Mouse (Mus musculus) skeletal muscle tissue, adult 2 months (tissue): ENCODE measurements around the gene Sat2.

Source experiments
- DNase-seq: peaks from one replicate; pipeline ENCODE4 v3.0.0-alpha.2; 2012; ENCODE audit warnings: low read depth, low spot score

The Sat2 gene

DNA sequence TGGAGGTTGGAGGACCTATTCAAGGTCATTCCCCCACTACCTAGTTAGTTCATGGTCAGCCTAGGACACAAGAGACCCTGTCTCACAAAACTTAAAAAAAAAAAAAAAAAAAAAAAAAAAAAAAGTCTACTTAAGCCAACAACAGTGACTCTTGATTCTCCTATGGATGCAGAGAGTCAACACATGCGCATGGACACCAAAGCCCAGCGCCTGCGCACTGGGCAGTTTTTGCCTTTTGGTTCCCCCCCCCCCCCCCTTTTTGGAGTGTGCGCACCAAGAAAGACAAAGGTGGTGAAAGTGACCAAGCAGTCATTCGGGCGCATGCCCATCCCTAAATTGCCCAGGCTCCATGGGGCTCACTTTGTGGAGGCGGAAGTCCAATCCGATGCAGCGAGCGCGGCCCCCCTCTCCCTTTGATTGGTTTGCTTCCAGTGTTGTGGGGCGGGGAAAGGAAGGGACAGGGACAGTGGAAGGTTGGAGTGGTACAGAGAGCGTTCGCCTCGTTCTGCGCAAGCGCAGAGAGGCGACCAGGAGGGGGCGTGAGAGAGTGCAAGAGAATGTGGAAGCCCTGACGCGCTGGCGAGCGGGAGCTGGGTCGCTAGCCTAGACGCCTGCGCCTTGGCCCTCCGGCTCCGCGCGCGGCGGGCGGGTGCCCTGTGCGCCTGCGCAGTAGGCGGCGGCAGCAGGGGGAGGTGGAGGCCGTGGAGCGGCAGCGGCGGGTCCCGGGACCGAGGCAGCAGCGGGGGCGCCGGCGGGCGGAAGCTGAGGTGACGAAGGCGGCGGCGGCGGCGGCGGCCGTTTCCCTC lies 10.7 kb downstream of the Sat2 start, which contains the start of gene Fxr2:
Gene Fxr2, plus strand, starts transcription at position 707 of the 806 bp plus-strand sequence.
- DNase-seq, result peak; percentile 100

DNA sequence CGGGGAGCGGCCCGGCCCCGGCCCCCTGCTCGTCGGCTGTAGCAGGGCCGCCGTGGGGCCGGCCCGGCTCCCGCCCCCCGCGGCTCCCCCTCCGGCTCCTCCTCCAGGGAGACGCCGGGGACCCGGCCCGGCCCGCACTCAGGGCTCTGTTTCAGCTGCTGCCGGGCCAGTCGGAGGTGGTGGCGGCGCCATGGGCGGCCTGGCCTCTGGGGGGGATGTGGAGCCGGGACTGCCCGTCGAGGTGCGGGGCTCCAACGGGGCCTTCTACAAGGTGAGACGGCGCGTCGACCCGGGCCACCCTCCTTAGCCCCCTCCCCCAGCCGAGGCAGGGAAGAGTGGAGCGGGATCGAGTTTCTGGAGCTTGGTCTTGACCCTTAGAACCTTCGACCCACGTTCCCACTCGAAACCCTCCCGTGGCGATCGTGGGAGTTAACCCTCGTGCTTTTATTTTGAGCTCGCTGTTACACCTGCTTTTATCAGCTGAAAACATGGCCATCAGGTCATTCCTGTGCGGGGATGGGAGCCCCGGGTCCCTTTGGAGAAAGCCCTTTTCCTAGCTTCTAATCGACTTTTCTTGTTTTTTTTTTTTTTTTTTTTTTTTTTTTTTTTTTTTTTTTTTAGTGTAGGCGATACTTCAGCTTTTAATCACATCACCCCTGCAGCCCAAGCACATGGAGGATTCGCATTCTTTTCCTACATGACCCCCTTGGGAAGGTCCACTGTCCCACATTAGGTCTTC lies 11.5 kb downstream of the Sat2 start:
- DNase-seq, result peak; percentile 49

DNA sequence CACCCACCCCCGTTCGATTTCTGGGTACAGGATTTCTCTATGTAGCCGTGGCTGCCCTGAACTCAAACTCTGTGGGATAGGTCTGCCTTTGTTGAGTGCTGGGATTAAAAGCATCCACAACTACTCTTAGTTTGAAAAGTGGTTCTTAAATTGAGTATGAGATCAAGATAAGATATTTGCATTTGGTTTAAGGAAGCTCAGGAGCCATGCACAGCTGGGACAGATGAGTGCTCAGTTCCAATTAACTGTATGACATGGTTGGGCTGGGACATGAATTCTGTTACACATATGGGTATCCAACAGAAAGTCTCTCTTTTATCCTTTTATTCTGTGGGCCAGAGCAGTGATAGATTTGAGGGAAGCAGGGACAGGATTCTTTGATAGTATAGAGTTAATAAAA lies 13.6 kb downstream of the Sat2 start:
- no peak for DNase-seq

DNA sequence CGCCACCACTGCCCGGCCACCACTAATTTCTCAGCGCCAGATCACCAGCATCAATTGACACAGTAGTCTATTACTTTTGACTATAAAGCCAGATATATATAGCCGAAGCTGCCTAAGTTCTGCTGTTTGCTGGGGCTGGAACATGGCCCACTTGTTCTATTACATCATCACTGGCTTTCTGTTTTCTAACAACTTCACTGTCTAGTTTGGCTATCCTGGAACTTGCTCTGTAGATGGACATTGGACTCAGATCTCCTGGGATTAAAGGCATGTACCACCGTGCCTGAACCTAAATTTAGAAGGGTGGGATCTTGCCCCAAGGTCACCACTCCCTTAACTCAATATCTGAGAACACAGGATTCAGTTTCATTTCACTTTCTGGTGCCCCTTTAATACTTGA lies 24.0 kb downstream of the Sat2 start:
- DNase-seq, result no peak

DNA sequence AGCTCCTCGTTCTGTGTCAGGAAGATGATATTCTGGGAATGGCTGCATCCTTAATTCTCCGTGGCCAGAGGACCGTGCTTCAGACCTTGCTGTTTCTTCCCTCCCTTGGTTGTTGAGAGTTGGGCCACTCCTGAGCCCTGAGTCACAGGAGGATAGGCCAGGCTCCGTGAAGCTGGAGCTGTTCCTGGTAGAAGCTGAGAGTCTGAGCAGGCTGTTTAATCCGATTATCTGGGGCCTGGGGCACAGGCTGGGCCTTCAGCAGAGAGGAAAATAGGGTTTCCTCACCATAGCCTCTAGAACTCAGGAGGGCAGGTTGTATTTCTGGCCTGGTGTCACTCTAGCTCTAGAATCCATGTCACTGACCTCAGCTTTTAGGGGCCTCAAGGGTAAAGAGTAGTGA lies 31.6 kb downstream of the Sat2 start:
- no peak for DNase-seq

DNA sequence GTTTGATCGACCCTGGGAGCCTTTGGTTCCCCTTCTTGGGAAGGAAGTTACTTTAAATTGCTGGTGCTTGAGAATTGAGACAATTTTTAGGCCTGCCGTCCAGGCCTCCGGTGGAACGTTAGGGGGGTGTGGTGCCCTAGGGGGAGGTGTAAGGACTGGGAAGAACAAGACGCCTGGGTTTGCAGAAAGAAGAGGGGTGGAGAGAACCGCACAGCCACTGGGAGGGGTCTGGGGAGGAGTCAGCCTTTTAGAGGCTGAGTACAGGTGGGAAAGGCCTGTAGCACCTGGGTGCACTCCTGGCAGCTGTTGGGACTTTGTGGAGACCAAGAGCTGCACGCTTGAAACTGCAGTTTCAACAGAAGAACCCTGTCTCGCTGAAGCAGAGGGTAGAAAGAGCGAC lies 32.9 kb downstream of the Sat2 start:
- no peak for DNase-seq

DNA sequence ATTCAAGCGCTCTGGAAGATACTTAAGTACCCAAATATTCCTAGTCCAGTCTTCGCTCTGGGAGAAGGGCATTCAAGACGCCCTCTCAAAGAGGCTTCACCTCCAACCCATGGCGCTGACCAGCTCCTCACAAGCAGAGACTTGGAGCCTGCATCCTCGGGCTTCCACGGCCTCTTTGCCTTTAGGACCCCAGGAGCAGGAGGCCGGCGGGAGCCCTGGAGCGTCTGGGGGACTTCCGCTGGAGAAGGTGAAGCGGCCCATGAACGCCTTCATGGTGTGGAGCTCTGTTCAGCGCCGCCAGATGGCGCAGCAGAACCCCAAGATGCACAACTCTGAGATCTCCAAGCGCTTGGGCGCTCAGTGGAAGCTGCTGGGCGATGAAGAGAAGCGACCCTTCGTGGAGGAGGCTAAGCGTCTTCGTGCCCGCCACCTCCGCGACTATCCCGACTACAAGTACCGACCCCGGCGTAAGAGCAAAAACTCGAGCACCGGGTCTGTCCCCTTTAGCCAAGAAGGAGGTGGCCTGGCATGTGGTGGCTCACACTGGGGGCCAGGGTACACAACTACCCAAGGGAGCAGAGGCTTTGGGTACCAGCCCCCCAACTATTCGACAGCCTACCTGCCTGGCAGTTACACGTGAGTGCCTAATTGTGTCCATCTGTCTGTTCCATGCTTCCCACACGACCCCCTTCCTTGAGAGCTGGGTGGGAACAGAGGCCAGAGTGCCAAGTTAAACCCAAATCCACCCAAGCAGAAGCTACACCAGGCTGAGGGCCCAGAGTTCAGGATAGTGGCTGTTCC lies 33.6 kb downstream of the Sat2 start, which contains the start of gene Sox15:
Gene Sox15, plus strand, starts transcription at position 51 of the 801 bp plus-strand sequence.
- peak; percentile 42 for DNase-seq

DNA sequence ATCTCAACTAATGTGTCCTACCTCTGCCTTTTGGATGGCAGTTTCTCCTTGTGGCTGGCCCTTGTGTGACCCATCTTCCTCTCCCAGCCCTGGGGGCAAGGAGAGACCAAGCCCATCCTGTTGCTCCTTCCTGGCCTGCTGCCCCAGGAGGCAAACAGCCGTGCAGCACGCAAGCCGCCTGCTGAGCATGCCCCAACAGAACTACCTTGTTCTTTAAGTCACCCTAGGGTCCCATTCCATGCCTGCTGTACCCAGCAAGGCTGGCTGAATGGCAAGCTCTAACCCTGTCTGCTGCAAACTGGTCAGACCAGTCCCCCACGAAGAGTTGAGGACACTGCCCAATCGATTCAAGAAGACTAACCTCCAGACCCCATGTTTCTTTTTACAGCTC lies 34.2 kb downstream of the Sat2 start:
- no peak for DNase-seq

DNA sequence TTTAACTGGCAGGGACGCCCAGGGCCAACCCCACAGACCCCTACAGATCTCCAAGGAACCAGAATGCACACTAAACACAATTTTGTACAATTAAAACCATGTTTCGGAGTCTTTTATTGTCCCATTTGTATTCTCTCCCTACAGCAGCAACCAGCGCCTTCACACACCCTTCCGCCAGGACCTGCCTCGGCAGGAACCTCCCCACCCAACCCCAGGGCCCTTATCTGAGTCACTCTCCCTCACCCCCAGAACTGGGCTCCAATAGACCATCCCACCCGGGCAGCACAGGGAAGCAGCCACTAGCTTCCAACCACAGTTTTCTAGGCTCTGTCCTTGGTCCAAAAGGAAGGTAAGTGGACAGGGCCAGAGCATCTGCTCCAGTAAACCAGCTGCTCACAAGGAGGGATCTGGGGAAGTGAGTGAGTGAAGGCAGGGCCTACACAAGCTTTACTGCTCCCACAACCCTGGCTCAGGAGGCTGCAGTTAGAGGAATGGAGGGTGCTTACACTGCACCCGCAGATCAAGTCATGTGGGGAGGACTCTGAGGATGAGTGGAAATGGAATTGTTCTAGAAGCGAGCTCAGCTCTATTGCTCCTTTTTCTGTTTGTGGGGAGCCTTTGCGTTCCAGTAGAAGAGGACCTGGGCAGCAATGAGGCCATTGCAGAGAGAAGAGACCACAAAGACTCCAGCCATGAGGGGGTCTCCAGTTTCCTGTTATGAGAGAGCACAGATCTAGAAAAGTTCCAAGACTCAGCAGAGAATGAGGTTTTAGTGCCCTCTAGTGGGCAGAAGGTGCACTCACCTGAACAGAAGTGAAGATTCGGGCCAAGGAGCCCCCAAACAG lies 35.0 kb downstream of the Sat2 start:
- no peak for DNase-seq

DNA sequence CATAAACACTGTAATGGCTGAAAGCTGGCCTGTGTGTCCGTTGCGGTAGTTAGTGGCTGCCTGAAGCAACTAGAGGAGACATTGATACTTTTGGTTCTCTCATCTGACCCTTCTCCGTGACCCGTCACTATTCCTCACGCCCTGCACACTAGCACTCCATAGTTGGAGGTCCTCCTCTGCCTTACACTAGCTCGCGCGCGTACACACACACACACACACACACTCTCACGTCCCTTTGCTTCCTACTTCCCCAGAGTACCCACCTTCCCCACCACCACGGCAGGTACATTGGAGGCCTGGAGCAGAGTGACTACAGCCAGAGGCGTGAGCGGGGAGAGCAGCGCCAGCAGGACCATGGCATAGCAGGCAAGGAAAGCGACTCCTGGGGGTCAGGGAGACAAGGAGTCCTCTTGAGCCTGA lies 35.6 kb downstream of the Sat2 start:
- no peak for DNase-seq

DNA sequence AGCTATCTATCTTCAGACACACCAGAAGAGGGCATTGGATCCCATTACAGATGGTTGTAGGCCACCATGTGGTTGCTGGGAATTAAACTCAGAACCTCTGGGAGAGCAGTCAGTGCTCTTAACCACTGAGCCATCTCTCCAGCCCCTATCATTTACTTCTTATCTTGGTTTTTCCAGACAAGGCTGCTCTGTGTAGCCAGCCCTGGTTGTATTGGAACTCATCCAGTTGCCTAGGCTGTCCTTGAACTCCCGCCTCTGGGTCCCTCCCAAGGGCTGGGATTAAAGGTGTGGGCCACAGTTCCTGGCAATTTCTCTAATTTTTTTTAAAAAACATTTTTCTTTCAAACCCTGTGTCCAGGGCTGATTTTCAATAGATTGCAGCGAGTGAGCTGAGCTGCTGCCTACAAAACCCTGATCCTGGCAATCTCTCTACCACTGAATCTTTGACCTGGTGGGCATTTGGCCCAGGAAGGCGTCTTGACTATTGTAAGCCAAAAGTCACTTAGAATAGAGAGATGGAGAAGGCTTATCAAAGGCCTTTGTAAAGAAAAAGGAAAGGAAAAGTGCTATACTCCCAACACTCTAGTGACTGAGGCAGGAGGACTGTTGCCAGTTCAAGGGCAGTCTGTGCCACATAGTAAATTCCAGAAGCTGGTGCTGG lies 39.5 kb downstream of the Sat2 start:
- no peak for DNase-seq

DNA sequence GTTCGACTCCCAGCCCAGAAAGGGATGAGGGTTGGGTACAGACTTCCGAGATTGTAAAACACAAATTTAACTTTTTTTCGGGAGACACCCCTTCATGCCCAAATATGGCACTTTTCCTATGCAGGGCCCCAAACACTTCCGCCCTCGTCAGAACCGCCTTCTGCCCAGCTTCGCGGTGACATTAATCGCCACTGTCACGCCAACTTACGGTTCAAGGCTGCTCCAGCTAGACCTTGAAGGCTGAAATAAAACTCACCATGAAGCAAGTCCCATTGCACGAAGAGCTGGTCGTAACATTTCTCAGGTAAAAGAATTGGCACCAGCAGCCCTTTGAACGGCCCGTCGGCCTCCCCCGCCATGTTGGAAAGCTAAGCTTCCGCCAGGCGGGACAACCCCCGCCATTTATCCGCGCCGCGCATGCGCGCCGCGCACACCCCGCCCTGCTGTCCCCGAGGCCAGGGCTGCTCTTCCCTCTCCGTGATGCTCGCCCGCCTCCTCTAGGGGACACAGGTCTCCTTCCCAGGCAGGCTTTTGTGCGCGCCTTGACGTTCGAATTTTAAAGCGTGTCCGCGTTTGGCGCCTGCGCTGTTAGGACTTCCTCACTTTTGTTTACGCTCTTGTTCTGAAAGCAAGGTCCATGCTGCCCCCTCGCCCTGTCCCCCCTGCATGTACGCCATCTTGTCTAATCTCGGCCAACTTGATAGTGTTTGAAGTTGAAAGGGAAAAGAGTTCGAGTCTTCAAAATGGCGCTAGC lies 40.6 kb downstream of the Sat2 start, which contains the start of gene Mpdu1:
Gene Mpdu1, minus strand, starts transcription at position 430 of the 754 bp plus-strand sequence.
- peak; percentile 98 for DNase-seq

DNA sequence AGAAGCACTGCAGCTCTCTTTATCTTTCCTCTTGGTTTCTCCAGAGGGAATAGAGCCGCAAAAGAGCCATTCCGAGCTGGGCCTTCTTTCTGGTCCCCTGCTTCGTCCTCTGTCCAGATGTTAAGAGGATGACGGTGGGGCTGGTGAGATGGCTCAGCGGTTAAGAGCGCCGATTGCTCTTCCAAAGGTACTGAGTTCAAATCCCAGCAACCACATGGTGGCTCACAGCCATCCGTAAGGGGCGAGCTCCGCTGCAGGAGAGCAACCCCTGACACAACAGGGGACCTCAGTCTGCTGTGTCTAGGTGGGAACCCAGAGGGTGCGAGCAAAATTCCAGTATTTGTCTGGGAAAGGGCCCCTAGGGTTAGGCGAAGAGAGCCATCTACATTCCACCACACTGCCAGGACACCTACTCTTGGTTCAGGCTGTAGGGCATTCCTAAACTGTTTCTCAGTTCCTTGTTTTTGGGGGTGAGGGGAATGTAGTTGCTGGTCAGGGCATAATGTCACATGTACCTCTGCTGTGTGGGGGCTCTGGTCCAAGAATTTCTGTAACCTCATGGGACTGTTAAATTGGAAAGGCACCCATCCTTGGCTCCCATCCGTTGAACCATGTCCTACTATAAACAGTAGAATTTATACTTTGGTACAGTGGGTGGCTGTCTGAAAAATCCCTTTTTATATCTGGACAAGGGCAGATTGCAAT lies 41.3 kb downstream of the Sat2 start:
- DNase-seq, result no peak

DNA sequence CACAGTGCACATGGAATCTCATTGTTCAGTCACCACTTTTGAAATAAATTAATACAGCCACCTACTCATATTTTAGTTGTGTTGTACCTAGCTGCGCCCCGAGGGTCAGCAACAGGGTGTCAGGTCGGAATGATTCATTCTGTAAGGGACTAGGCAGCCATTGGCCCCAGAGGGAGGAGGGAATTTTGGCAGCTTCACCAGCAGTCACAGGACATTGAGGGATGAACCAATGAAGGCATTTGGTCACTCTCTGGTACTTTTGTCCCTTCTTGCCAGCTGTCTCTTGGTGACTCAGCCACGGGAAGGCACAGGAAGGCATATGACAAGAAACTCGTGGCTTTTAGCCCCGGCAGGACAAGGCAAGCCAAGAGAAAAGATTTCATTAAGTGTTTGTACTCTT lies 42.0 kb downstream of the Sat2 start:
- no peak for DNase-seq

DNA sequence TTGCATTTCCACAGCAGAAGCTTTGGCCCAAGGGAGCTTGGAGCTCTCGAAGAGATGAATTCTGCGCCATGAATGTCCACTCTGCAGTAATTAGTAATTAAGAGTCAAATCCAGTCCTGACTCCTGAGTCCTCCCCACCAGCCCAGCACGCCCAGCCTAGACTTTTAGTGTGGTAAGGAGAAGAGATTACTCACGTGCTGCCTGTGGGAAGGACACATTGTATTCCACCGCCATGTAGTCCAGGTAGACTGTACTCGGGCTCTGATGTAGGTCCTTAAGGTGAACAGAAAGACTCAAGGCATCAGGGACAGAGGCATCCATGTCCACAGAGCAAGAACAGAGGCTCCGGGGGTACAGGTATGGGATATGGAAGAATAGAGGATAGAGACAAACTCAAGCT lies 43.0 kb downstream of the Sat2 start:
- no peak for DNase-seq

DNA sequence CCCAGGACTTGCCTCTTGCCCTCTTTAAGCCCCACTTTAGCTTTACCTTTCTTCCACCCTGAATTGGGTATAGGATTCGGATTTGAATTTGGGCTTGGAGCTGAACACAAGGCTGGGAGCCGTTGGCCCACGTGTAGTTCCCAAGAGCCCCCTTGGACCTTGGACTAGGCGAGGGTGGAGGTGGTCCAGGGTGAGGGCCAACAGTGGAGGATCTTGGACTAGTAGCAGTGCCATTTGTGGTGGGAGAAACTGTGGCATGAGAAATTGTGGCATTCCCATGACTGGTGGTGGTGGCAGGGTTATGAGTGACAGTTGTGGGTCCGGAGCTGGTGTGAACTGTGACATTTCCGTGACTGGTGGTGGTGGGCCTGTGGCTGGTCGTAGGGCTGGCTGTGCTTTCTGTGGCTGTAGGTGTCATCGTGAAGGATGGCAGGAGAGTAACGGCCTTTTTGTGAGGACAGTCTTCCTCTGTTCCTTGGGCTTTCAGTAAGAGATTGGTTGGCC lies 43.7 kb downstream of the Sat2 start:
- no peak for DNase-seq

DNA sequence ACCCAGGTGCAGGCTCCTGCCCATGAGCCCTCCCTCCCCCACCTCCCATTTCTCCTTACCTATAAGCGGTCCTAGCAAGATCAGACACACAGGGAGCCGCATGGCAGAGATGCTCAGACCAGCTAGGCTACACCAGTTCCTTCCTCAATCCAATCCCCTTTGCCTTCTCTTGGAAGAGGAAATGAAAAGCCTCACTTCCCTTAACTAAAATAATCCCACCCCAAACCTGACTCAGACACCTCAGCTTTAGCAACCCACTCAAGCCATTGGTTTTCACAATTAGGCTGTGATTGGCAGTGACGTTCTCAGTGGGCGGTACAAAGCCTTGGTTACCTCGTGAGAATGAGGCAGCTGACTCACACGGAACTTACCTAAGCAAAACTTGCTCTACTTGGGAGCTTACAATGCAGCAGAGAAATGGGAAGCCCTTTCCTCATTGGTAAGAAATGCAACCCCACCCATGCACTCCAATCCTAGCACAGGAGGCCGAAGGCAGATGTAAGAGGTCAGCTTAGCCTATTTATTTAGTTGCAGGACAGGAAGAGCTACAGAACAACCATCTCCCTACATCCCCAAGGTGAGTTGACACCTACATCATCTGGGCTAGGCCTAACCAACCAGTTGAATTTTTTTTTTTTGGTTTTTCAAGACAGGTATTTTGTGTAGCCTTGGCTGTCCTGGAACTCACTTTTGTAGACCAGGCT lies 44.3 kb downstream of the Sat2 start, which contains the start of gene Cd68:
Gene Cd68, minus strand, starts transcription at position 193 of the 704 bp plus-strand sequence.
- DNase-seq, result no peak

DNA sequence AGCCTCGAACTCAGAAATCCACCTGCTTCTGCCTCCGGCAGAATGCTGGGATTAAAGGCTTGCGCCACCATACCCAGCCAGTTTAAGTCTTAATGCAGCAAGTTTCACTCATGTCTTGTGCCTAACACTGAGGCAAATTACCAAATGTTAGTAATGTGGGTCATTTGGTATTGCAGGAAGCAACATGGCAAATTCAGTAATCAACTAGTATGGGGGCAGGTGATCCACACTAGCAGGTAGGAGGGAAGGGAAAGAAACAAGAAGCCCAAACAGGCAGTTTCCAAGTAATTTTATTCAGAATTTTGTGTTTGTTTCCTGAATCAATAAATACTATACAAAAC lies 44.8 kb downstream of the Sat2 start:
- no peak for DNase-seq
